Mouse (Mus musculus) neural tube, embryonic 12.5 days (tissue): ENCODE measurements at regions not wholly inside any gene's neighbourhood (a gene's known extent, or its start where the extent isn't known, plus 50 kb on each side); places are given as distances from the start of the nearest gene placed in this dataset.

Experiments used
- ATAC-seq: fragments of 200-750 bp; cut with Nextera tagmentation; 2 replicates; pipeline ENCODE4 v1.8.0; 2017; ENCODE audit warnings: low read depth, mild to moderate bottlenecking, moderate TSS enrichment, moderate library complexity; ENCODE audit not compliant: low FRiP score
- H3K27ac ChIP-seq: fragments of 300-500 bp; sonication (generic); 2 replicates; pipeline ENCODE4 v1.5.1; 2016
- H3K27me3 ChIP-seq: fragments of 300-500 bp; sonication (generic); replicated peaks from 2 replicates; pipeline ENCODE4 v1.6.1; 2016; ENCODE audit warnings: mild to moderate bottlenecking
- H3K36me3 ChIP-seq: fragments of 300-500 bp; sonication (generic); 2 replicates; pipeline ENCODE4 v1.6.1; 2016; ENCODE audit warnings: mild to moderate bottlenecking
- H3K4me1 ChIP-seq: fragments of 300-500 bp; sonication (generic); 2 replicates; pipeline ENCODE4 v1.6.1; 2016
- H3K4me2 ChIP-seq: fragments of 300-500 bp; sonication (generic); replicated peaks from 2 replicates; pipeline ENCODE4 v1.6.1; 2016; ENCODE audit warnings: mild to moderate bottlenecking
- H3K4me3 ChIP-seq: fragments of 300-500 bp; sonication (generic); 2 replicates; pipeline ENCODE4 v1.5.1; 2016
- H3K9ac ChIP-seq: fragments of 300-500 bp; sonication (generic); 2 replicates; pipeline ENCODE4 v1.6.1; 2016; ENCODE audit warnings: mild to moderate bottlenecking
- H3K9me3 ChIP-seq: fragments of 300-500 bp; sonication (generic); 2 replicates; pipeline ENCODE4 v1.6.1; 2016; ENCODE audit warnings: mild to moderate bottlenecking
- WGBS: fragments of 180-500 bp; shearing (Covaris S2); methylation state at CpG from one replicate; pipeline ENCODE4 v1.1.7; 2016; 5-methylcytosine and 5-hydroxymethylcytosine counted together

DNA sequence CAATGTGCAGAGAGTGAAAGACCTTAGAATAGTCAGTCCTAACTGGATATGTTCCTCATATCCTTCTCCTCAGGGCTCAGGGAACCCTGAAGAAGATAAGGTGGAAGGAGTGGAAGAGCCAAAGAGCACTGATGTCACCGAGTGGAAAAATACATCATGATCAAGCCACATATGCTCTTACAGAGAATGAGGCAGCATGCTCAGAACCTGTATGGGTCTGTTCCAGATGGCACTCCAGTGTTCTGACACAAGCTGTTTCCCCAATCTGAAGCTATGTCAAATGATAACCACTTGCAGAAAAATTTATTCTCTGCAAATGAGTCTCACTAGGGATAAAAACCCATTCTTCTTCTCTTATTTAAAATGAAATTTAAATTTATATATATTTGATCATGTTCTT is 572.6 kb upstream of the Robo2 start:
- no peaks in the 10 kb centered on the region for H3K27me3 ChIP-seq
- WGBS: 96% methylated on average over 1 of the region's 1 CpGs
- no peak overlapping the region for H3K4me2 ChIP-seq
- H3K4me3 ChIP-seq: no peak overlapping the region
- H3K27ac ChIP-seq: no peak overlapping the region
- H3K4me1 ChIP-seq: no peaks in the 10 kb centered on the region
- no peaks in the 10 kb centered on the region for H3K9me3 ChIP-seq
- no peak overlapping the region for H3K9ac ChIP-seq
- no peaks in the 10 kb centered on the region for H3K36me3 ChIP-seq
- ATAC-seq: no peak

DNA sequence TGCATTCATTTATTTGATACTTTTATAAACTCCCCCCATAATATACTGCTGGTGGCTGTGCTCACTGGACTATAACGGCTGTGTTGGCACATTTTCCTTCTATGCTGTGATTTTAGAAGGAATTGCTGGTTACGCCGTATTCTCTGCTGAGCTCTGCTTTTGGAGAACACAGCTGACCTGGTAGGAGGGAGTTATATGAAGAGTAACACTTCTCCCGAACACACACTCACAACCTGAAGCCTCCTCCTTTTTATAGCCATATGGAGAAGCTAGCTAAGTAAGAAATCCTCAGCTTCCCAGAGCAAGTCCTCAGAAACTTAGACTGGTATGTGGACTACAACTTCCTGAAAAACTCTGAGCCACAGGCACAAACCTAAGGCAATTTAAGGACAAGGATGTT is 554.5 kb upstream of the Robo2 start:
- Histone ChIP-seq H3K27me3 (no peaks in the 10 kb centered on the region), H3K9me3 (no peaks in the 10 kb centered on the region), H3K4me3 (no peak overlapping the region), H3K4me1 (no peaks in the 10 kb centered on the region), H3K36me3 (no peaks in the 10 kb centered on the region), H3K27ac (no peak overlapping the region), H3K4me2 (no peak overlapping the region), H3K9ac (no peak overlapping the region)
- no peak for ATAC-seq
- WGBS: 90% methylated on average over 4 of the region's 4 CpGs

DNA sequence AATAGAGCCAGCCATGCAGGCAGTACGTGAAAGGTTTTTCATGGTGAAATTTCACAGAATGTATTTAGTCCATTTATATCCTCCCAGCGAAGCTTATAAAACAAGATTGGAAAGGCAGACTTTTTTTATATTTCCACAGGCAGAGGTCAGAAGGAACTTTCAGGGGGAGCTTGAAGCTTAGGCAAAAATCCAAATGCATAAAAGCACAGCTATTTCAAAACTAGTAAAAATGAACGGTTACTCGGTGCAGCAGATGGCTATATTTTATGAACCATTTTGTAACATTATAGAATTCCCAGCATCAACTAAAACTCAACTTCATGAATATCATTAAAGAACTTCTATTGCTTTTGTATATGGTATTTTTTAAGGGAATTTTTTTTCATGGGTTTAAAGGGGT is 518.1 kb upstream of the Robo2 start:
- no peak overlapping the region for H3K4me2 ChIP-seq
- no peaks in the 10 kb centered on the region for H3K36me3 ChIP-seq
- no peak overlapping the region for H3K4me3 ChIP-seq
- H3K4me1 ChIP-seq: no peaks in the 10 kb centered on the region
- WGBS: 85% methylated on average over 4 of the region's 4 CpGs
- no peak overlapping the region for H3K27ac ChIP-seq
- no peaks in the 10 kb centered on the region for H3K27me3 ChIP-seq
- ATAC-seq: no peak
- no peaks in the 10 kb centered on the region for H3K9me3 ChIP-seq
- no peak overlapping the region for H3K9ac ChIP-seq

DNA sequence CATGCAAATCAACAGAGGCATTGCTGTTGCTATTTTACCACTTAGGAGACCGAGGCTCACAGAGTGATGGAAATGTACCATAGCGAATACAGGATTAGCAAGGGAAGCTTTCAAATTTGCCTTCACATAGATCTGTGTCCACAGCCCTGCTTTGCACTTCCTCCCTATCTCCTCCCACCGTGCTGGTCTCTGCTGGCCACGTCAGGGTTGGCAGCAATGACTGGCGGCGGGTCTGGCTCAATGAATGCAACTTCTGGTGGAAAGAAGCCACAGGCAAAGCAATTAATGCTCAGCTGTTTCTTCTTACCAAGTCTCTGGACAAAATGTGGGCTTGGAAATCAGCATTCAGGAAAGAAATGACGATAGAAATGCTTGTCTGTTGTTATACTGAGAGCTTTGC is 489.2 kb upstream of the Robo2 start:
- 63% methylated on average over 7 of the region's 7 CpGs for WGBS
- no peaks in the 10 kb centered on the region for H3K36me3 ChIP-seq
- no peak overlapping the region for H3K9ac ChIP-seq
- no peaks in the 10 kb centered on the region for H3K27me3 ChIP-seq
- H3K9me3 ChIP-seq: no peaks in the 10 kb centered on the region
- no peak overlapping the region for H3K4me3 ChIP-seq
- H3K4me1 ChIP-seq: no peaks in the 10 kb centered on the region
- no peak for ATAC-seq
- no peak overlapping the region for H3K4me2 ChIP-seq
- no peak overlapping the region for H3K27ac ChIP-seq

DNA sequence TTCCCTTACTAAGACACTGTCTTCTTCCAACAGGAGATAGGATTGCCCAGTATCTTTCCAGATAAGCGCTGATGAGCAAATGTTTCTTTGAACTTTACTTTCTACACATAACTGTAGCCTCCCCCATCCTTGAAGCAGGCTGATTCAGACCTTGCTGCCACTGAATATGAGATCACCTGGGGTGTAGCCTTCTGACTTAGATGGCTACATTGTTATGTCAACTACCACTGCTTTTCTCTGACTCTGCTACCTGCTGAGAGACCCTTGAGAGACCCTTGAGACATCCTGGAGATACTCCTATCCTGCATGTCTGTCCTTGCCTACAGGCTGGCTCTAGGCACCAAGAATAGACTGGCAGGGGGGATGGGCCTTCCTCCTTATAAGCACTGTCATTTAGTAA is 476.1 kb upstream of the Robo2 start:
- Histone ChIP-seq H3K9me3 (no peaks in the 10 kb centered on the region), H3K27me3 (no peaks in the 10 kb centered on the region), H3K36me3 (no peaks in the 10 kb centered on the region), H3K9ac (no peak overlapping the region), H3K27ac (no peak overlapping the region), H3K4me2 (no peak overlapping the region), H3K4me1 (no peaks in the 10 kb centered on the region), H3K4me3 (no peak overlapping the region)
- ATAC-seq: no peak
- 15% methylated on average over 1 of the region's 1 CpGs for WGBS

DNA sequence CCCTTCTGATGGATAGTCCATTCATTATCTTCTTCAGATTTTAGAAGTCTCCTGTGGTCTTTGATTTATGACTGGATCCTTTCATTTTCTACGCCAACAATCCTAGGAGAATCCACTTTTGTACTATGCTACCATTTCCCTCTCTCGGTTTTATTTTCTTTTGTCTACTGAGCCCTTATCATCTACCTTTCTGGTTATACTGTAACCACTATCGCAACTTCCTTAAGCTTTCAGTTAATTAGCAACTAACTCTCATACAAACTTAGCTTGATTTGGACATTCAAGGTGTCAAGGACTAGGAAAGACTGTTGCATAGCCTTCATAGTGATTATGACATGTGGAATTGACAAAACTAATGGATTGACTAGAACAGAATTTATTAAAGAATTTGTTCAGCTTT is 467.0 kb upstream of the Robo2 start:
- WGBS: 86% methylated on average over 3 of the region's 3 CpGs

DNA sequence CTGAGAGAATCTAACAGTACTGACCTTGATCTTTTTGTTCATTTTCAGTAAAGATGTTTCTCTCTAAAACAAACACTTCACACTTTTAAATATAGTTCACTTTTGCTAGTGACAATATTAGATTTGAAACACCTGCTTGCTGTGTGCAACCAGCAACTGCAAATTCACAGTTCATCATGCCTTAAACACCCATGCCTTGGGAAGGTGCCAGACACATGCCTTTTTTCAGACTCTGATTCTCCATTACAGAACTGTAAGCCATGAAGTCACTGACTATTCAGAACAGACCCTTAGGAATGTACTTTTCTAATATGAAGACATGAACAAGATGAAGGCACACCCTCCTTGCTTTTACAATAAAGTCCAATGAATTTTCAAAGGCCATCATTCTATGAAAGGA is 462.1 kb upstream of the Robo2 start:
- no peaks in the 10 kb centered on the region for H3K9me3 ChIP-seq
- no peak overlapping the region for H3K9ac ChIP-seq
- H3K27me3 ChIP-seq: no peaks in the 10 kb centered on the region
- H3K4me3 ChIP-seq: no peak overlapping the region
- no peak overlapping the region for H3K27ac ChIP-seq
- H3K4me1 ChIP-seq: no peaks in the 10 kb centered on the region
- ATAC-seq: no peak
- H3K4me2 ChIP-seq: no peak overlapping the region
- H3K36me3 ChIP-seq: no peaks in the 10 kb centered on the region

More for the DNA sequence above, 467.0 kb upstream of the Robo2 start:
- no peaks in the 10 kb centered on the region for H3K9me3 ChIP-seq
- no peaks in the 10 kb centered on the region for H3K4me1 ChIP-seq
- no peak overlapping the region for H3K4me3 ChIP-seq
- no peak overlapping the region for H3K9ac ChIP-seq
- H3K36me3 ChIP-seq: no peaks in the 10 kb centered on the region
- ATAC-seq: no peak
- H3K27me3 ChIP-seq: no peaks in the 10 kb centered on the region
- no peak overlapping the region for H3K27ac ChIP-seq
- no peak overlapping the region for H3K4me2 ChIP-seq

DNA sequence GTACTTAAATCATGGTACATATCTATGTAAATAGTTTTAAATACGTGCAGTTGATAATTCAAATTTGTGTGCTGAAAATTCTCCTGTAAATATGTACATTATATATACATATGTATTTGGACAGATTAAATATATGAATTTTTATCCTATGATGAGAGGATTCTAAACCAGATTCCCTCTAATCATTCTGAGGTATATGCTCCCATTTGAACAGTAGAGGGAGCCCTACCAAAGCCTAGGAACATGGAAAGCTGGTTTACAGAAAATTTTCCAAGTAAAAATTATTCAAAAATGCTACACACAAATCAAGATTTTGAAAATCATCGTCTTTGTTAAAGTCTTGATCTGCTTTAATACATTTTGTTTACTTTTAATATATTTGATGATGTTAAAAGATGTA is 446.1 kb upstream of the Robo2 start:
- no peaks in the 10 kb centered on the region for H3K36me3 ChIP-seq
- no peak overlapping the region for H3K9ac ChIP-seq
- no peak overlapping the region for H3K4me2 ChIP-seq
- no peak overlapping the region for H3K4me3 ChIP-seq
- no peaks in the 10 kb centered on the region for H3K27me3 ChIP-seq
- H3K27ac ChIP-seq: no peak overlapping the region
- 27% methylated on average over 2 of the region's 2 CpGs for WGBS
- no peaks in the 10 kb centered on the region for H3K4me1 ChIP-seq
- no peak for ATAC-seq
- no peaks in the 10 kb centered on the region for H3K9me3 ChIP-seq

DNA sequence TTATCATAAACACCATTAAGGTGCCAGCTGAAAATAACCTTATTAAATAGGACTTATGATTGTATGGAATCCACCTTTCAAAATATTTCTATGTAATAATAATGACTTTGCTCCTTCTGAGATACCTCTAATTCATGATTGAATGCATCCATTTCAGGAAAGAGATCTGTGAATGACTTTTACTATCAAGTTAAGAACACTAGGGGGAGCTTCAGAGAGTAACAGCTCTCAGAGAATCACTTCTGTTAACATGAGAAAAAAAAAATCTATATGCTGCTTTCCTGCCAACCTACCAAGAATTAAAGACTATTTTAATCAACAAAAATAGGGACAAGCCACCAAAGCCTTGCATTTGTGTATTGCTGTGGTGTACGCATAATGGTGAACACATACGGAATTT is 428.4 kb upstream of the Robo2 start:
- Histone ChIP-seq H3K4me3 (no peak overlapping the region), H3K27ac (no peak overlapping the region), H3K4me1 (no peaks in the 10 kb centered on the region), H3K9me3 (no peaks in the 10 kb centered on the region), H3K4me2 (no peak overlapping the region), H3K36me3 (no peaks in the 10 kb centered on the region), H3K27me3 (no peaks in the 10 kb centered on the region), H3K9ac (no peak overlapping the region)
- 96% methylated on average over 2 of the region's 2 CpGs for WGBS
- no peak for ATAC-seq

DNA sequence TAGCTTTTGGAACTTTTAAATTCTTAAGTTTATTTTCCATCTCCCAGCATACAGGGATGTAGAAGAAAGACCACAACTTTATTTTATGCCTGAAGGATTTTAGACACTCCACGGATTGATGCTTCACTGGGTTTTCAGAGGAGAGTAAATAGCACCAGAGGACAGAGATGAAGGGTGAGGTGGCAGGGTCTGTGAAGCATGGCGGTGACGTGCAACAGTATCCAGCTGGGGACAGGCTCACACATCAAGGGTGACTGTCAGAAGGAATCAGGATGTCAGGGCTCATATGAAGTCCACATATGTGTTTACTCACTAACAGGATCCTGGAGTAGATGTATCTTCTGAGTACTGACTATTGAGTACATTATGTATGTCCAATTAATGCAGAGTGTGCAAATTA is 402.8 kb upstream of the Robo2 start:
- H3K36me3 ChIP-seq: no peaks in the 10 kb centered on the region
- 59% methylated on average over 3 of the region's 3 CpGs for WGBS
- no peak for ATAC-seq

DNA sequence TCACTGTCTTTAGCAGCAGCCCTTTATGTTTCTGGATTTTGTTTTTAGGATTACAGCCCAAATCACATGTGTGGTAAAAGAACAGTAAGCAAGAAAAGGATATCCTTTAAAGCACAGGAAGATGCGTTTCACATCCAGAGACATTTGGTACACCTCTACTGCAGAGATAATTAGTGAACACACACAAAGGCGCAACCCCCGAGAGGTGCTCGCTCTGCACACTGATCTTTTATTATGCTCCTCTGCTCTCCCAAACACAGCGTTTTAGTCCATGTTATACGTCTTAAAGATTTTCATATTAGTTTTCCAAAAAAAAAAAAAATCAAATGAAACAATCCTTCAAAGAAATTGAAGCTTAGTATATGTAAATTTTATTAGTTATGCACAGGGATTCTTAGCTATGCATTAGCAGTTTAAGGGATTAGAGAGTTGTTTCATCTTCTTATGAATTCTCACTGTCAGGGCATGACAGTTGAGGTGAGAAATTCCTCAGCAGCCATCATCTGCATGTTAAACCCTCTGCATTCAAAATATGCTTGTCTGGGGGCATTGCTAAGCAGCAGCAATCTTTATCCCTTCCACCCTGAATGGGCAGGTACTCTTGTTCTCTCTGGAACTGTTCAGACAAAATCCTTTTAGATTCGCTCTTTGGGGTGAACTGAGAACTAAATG is 397.7 kb upstream of the Robo2 start:
- H3K9me3 ChIP-seq: no peaks in the 10 kb centered on the region
- H3K36me3 ChIP-seq: no peaks in the 10 kb centered on the region
- WGBS: 47% methylated on average over 7 of the region's 7 CpGs

More for the DNA sequence above, 402.8 kb upstream of the Robo2 start:
- no peak overlapping the region for H3K27ac ChIP-seq
- H3K4me3 ChIP-seq: no peak overlapping the region
- no peaks in the 10 kb centered on the region for H3K27me3 ChIP-seq
- H3K9me3 ChIP-seq: no peaks in the 10 kb centered on the region
- no peaks in the 10 kb centered on the region for H3K4me1 ChIP-seq
- H3K9ac ChIP-seq: no peak overlapping the region
- H3K4me2 ChIP-seq: no peak overlapping the region

DNA sequence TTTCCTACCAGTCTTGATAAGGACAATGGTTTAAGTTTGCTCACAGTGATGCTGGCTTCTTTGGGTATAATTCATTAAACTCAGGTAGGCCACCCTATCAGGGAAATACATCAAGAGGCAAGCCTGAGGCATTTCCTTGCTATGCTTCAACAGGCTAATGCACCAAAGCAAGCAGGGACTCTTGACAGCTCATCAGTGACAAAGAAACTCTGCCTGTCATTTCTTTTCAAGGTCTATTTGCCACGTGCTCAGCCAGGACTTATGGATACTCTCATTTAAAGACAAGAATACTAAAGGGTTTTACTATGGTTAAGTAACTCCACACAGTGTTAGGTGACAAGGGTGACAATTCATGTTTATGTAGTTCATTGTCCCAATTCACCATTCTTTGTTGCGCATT is 395.1 kb upstream of the Robo2 start:
- H3K27me3 ChIP-seq: no peaks in the 10 kb centered on the region
- no peak overlapping the region for H3K4me2 ChIP-seq
- no peaks in the 10 kb centered on the region for H3K9me3 ChIP-seq
- WGBS: 30% methylated on average over 2 of the region's 2 CpGs
- no peak overlapping the region for H3K4me3 ChIP-seq
- H3K9ac ChIP-seq: no peak overlapping the region
- no peaks in the 10 kb centered on the region for H3K36me3 ChIP-seq
- H3K4me1 ChIP-seq: no peaks in the 10 kb centered on the region
- no peak for ATAC-seq
- no peak overlapping the region for H3K27ac ChIP-seq

More for the DNA sequence above, 397.7 kb upstream of the Robo2 start:
- Histone ChIP-seq H3K4me1 (no peaks in the 10 kb centered on the region), H3K9ac (no peak overlapping the region), H3K4me3 (no peak overlapping the region), H3K4me2 (no peak overlapping the region), H3K27me3 (no peaks in the 10 kb centered on the region), H3K27ac (no peak overlapping the region)
- ATAC-seq: no peak

DNA sequence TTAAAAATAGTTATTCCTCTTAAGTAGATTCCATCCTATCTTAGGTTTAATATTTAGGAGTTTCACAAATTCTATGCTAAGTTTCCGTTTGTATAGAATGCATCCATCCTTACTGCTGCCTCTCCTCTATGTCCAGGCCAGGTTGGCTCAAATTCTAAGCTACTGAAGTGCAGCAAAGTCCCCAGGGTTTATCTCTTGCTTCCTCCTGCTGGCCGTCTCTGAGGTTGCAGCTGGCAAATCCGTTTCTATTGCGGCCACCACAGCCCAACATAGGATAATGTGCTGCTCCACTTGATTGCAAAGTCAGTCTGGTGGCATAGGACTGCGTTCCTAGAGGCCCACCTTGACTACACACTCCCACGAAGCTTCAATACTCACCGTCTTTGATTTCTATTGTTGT is 389.7 kb upstream of the Robo2 start:
- WGBS: 15% methylated on average over 7 of the region's 7 CpGs
- H3K27me3 ChIP-seq: no peaks in the 10 kb centered on the region
- H3K27ac ChIP-seq: no peak overlapping the region
- H3K9ac ChIP-seq: no peak overlapping the region
- no peak for ATAC-seq
- H3K4me3 ChIP-seq: no peak overlapping the region
- H3K36me3 ChIP-seq: no peaks in the 10 kb centered on the region
- H3K4me2 ChIP-seq: no peak overlapping the region
- H3K4me1 ChIP-seq: no peaks in the 10 kb centered on the region; the same call in 1 of the 2 replicates
- no peaks in the 10 kb centered on the region for H3K9me3 ChIP-seq
